Mouse (Mus musculus) forebrain, embryonic 11.5 days (tissue): ENCODE measurements around the gene Naip6. TPM values are rescaled to one million over a fixed set of nuclear protein-coding genes. Genes with fewer than 3 reads are reported as not detected.

Source experiments
- polyA plus RNA-seq: library from polyadenylated mRNA; unstranded; fragments of >200 nt; fragmentation: Nextera tagmentation; extraction: Ambion mirVana; gene quantifications from 2 replicates; pipeline ENCODE4 v1.2.1, GENCODE M21; 2014

Naip6 gene
- polyA plus RNA-seq, 1 experiment from 2014 or later: 0.05 TPM

Other genes with a start within 250 kb of the Naip6 start
- gene Bdp1, start 213.6 kb downstream of the Naip6 start, polyA plus RNA-seq: 25.7 and 31.2 TPM in 2 replicates
- 185 and 203 TPM in 2 replicates for gene Serf1, start 209.7 kb downstream of the Naip6 start, polyA plus RNA-seq
- gene Smn1, start 192.8 kb downstream of the Naip6 start, polyA plus RNA-seq: 79.9 and 91.0 TPM in 2 replicates
- gene Naip2, start 115.6 kb downstream of the Naip6 start, polyA plus RNA-seq: 0.12 and 0.17 TPM in 2 replicates
- gene Naip5, start 71.4 kb downstream of the Naip6 start, polyA plus RNA-seq: 0.16 and 0.27 TPM in 2 replicates
- gene Naip1, start 135.2 kb upstream of the Naip6 start, polyA plus RNA-seq: not detected in 2 replicates
- gene Gtf2h2, start 174.9 kb upstream of the Naip6 start, polyA plus RNA-seq: 82.6 and 105 TPM in 2 replicates
- gene Ocln, start 235.0 kb upstream of the Naip6 start, polyA plus RNA-seq: 2.6 and 2.9 TPM in 2 replicates